Mouse (Mus musculus): Measurements from ENCODE around the gene Arg2. TPM values are rescaled to one million over a fixed set of nuclear protein-coding genes. Genes with fewer than 3 reads are reported as not detected.

Arg2 gene
- total RNA-seq, 2 experiments from 2014 or later: 2.2 to 2.3 TPM

DNA sequence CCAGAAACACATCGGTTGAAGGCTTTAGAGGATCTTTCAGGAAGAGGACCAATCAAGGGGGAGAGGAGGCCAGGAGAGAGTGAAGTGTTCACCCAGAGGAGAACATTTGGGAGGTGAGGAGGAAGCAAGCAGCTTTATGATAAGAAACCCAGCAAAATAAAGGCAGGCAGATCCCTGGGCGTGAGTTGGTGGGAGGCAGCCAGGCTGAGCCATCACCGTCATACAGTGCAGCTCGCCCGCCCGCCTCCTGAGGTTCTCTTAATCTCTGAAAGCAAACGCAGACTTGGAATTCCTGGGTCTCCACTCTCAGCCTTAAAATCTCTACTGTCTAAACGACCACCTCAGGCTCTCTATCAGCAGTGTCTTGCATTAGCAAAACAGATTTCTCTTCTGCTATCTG lies 4.1 kb downstream of the Arg2 start:
- no peak for TF ChIP-seq CTCF (IDR thresholded peaks at IDR 0.05)
- Histone ChIP-seq H3K27ac (no peak overlapping the region), H3K4me3 (no peak overlapping the region)
- intact Hi-C loops (cut with DNase I): no loop called here
- peak in 1 of 2 experiments; percentile 12 for DNase-seq (ENCODE audit: extremely low spot score in 1 of 2, low spot score in 2 of 2)

DNA sequence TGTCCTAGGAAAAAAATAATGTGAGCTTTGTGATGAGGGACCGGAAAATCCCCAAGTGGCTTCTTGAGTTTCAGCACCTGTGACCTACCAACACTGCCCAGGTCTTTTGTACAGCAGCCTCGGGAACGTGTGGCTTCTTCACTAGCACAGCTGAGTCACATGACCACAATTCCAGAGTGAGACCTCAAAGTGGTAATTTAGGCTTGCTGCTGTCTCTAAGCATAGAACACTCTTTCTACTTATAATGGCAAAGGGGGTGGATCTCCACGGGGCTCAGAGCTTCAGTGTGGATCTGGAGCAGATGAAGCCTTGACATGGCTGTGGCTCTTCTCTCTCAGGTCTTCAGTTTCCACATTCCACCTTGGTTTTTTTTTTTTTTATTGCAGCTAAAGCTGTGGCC lies 4.5 kb downstream of the Arg2 start:
- Histone ChIP-seq H3K4me3 (no peak overlapping the region), H3K27ac (no peak overlapping the region)
- no peak for TF ChIP-seq CTCF (IDR thresholded peaks at IDR 0.05)
- intact Hi-C loops (cut with DNase I): no loop called here
- DNase-seq (ENCODE audit: extremely low spot score in 1 of 2, low spot score in 2 of 2): no peak

DNA sequence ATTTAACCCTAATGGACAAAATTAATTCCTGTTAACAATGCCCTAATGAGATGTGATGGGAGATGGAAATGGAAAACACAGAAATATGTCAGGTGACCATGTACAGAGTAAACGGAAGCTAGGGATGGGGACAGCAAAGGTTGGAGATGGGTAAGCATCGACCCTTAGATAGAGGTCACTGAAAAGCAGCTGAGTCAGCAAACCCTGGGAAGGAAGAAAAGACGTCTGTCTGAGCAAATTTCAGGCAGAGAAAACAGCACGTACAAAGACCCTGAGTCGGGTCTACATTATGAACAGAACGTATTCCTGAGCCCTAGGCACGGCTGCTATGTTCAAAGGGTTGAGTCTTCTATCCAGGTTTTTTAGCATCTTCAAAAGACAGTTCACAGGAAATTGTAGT lies 6.4 kb downstream of the Arg2 start:
- no peak for TF ChIP-seq CTCF (IDR thresholded peaks at IDR 0.05)
- Histone ChIP-seq H3K27ac (no peak overlapping the region), H3K4me3 (no peak overlapping the region)
- DNase-seq (ENCODE audit: extremely low spot score in 1 of 2, low spot score in 2 of 2): no peak
- intact Hi-C loops (cut with DNase I): no loop called here

DNA sequence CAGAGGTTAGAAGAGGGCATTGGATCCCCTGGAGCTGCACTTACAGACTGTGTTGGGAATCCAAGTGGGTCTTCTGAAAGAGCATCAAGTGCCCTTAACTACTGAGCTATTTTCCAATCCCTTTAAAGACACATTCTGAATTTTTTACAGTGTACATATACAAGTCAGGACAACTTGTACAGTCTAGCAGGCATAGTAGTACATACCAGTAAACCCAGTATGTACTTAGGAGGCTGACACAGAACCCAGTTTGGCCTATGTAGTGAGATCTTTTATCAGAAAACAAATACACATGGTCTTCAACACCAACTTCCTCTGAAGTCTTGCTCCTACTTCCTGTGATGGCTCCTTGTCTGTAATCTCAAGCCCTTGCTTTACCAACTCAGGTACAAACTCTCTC lies 8.4 kb downstream of the Arg2 start:
- Histone ChIP-seq H3K27ac (no peak overlapping the region), H3K4me3 (no peak overlapping the region)
- no peak for TF ChIP-seq CTCF (IDR thresholded peaks at IDR 0.05)
- DNase-seq (ENCODE audit: extremely low spot score in 1 of 2, low spot score in 2 of 2): no peak
- intact Hi-C loops (cut with DNase I): no loop called here

DNA sequence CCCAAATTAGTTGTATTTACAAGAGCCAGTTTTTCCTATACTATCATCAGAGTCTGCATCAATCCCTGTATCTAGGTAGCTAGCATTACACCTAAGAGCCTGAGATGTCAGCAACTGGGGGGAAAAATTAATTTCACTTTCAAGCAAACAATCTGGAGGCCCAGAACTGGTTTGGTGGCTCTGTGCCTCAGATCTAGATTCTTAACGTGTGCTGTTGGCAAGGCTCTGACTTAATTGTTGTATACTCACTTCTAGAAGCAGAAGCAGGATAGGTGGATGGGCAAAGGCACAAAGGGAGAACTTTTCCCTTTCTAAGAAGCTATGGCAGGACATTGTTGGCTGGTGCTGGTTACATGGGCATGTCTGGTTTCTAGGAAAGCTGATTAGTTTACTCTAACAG lies 8.8 kb downstream of the Arg2 start:
- intact Hi-C loops (cut with DNase I): no loop called here
- DNase-seq (ENCODE audit: extremely low spot score in 1 of 2, low spot score in 2 of 2): no peak
- H3K4me3 ChIP-seq: no peak overlapping the region
- no peak overlapping the region for H3K27ac ChIP-seq
- no peak for TF ChIP-seq CTCF (IDR thresholded peaks at IDR 0.05)

DNA sequence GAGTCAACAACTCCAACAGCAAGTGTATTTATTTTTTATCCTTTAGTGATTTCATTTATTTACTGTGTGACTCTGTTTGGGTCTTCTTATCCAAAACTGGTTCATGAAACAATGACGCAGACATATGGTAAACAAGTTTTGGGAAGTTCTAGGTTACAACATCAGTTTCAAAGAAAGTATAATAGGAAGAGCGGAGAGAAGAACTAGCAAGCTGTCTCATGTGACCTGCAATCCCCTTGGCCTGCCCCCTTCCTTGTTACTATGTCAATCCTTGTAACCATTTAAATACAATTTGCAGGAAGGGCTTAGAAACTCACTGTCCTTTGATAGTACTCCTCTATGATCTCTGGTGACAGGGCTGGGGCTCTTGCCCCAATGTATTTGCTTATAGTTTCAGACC lies 10.2 kb downstream of the Arg2 start:
- H3K27ac ChIP-seq: no peak overlapping the region
- no peak for TF ChIP-seq CTCF (IDR thresholded peaks at IDR 0.05)
- DNase-seq (ENCODE audit: extremely low spot score in 1 of 2, low spot score in 2 of 2): no peak
- H3K4me3 ChIP-seq: no peak overlapping the region
- intact Hi-C loops (cut with DNase I): no loop called here

DNA sequence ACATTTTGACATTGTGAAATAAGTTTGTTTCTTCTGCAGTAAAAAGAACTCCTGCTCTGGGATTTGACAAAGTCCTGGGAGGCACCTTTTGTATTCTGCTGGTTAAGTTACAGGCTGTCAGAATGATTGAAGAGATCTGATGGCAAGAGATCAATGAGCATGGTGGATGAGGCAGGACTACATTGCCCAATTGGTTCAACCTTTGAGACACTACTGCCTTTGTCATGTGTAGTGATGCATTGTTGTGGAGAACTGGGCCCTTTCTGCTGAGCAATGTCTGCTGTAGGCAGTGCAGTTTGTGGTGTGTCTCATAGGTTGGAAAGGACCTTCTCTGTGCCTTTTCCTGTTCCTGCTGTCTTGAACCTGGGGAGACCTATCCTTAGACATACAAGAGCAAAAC lies 10.8 kb downstream of the Arg2 start:
- H3K4me3 ChIP-seq: no peak overlapping the region
- intact Hi-C loops (cut with DNase I): no loop called here
- TF ChIP-seq CTCF (IDR thresholded peaks at IDR 0.05): no peak
- no peak overlapping the region for H3K27ac ChIP-seq
- no peak for DNase-seq (ENCODE audit: extremely low spot score in 1 of 2, low spot score in 2 of 2)

DNA sequence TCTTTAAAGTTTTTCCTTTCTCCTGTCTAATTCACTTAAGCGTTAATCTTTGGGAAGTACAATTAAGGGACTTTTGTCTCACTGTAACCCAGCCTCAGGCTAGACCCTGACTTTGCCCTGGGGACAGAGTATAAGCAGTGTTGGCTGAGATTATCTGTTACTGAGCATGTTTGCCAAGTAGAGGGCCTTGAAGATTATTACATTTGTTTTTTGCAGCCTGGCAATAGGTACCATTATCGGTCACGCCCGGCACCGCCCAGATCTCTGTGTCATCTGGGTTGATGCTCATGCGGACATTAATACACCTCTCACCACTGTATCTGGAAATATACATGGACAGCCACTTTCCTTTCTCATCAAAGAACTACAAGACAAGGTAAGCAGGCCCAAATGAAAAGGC lies 19.1 kb downstream of the Arg2 start:
- no peak for DNase-seq (ENCODE audit: extremely low spot score in 1 of 2, low spot score in 2 of 2)
- H3K4me3 ChIP-seq: no peak overlapping the region
- intact Hi-C loops (cut with DNase I): no loop called here
- no peak overlapping the region for H3K27ac ChIP-seq
- no peak for TF ChIP-seq CTCF (IDR thresholded peaks at IDR 0.05)

DNA sequence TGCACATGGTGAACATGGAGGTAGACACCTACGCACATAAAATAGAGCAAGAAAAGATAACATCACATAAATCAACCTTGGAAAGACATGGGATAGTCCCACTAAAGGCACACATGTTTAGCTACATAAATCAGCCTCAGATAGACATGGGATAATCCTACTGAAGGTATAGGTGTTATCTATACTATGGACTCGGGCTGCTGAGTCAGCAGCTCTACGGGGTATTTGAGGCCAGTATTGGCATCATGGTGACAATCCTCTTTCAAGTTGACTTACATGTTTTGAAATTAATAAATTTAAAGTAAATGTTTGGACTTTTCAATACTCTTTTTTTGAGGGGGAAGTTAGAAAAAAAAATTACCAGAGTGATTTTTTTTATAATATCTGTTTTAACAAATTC lies 32.3 kb downstream of the Arg2 start:
- no peak for TF ChIP-seq CTCF (IDR thresholded peaks at IDR 0.05)
- H3K4me3 ChIP-seq: no peak overlapping the region
- intact Hi-C loops (cut with DNase I): no loop called here
- DNase-seq (ENCODE audit: extremely low spot score in 1 of 2, low spot score in 2 of 2): no peak
- H3K27ac ChIP-seq: no peak overlapping the region

DNA sequence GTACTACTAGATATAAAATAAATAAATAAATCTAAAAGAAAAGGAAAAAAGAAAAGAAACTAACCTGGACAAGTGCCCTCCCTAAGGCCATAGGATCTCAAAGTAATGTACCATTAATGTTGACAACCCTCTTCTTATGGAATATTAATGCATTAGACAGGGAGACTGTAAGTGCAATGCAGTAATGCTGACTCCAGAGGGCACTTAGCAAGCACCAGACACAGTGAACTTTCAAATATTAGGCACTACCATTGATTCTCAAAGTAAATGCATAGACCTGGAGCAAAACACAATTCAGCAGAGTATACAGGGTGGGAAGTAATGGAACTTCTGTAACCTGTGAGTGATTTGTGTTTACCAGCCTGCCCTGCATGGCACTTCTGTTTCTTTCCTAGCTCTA lies 38.6 kb downstream of the Arg2 start:
- no peak overlapping the region for H3K27ac ChIP-seq
- intact Hi-C loops (cut with DNase I): no loop called here
- no peak; the same call in none of the 2 replicates for TF ChIP-seq CTCF (IDR thresholded peaks at IDR 0.05)

DNA sequence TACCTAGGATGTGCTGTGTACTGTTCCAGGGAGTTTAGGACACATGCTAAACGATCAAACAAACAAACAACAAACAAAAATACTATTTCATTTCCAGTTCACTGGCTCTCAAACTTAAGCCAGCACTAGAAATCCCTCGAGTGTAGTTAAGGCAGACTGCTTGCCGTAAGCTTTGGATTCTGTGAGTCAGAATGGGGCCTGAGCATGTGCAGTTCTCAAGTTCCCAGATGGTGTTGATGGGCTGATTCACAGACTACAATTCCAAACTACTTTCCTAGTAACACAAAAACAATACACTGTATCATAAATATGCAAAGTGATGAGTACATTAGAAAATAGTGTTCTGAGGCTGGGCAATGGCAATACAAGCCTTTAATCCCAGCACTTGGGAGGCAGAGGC lies 39.8 kb downstream of the Arg2 start:
- no peak for TF ChIP-seq CTCF (IDR thresholded peaks at IDR 0.05)

More for the DNA sequence above, 38.6 kb downstream of the Arg2 start:
- no peak overlapping the region for H3K4me3 ChIP-seq
- DNase-seq (ENCODE audit: extremely low spot score in 1 of 2, low spot score in 2 of 2): no peak

DNA sequence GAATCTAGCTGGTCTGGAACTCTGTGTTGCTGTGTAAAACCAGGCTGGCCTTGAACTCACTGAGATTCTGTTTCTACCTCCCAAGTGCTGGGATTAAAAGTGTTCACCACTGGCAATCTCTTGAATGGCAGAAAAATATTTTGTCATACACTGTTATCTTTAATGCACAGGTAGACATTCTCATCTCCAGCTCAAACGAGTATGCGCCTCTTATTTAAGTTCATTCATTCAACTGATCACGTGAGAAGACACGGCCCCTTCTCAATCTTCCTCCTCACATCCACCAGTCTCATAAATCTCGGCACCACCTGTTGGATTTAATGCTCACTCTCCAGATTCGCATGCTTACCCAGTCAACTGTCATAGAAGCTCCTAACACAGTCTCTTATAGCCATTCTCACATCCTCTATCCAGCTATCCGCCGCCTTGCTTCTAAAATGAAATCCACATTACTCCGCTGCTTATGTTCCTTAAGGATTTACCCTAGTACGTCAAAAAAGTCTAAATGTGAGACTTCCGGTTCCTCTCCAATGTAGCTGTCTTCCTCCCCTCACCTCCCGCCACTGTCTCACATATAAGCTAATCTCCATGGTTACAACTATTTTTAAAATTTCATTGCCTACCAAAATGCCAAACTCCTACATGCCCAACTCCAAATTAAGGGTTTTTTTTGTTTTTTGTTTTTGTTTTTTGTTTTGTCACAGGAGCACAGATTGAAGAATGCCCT lies 40.9 kb downstream of the Arg2 start:
- DNase-seq (ENCODE audit: extremely low spot score in 1 of 2, low spot score in 2 of 2): no peak
- Histone ChIP-seq H3K27ac (peak overlapping the region; percentile 100), H3K4me3 (peak overlapping the region; percentile 75)
- intact Hi-C loops (cut with DNase I): no loop called here
- no peak for TF ChIP-seq CTCF (IDR thresholded peaks at IDR 0.05)

More for the DNA sequence above, 39.8 kb downstream of the Arg2 start:
- H3K4me3 ChIP-seq: no peak overlapping the region; the same call in 1 of the 2 replicates
- peak in 1 of 2 experiments; percentile 14 for DNase-seq (ENCODE audit: extremely low spot score in 1 of 2, low spot score in 2 of 2)
- no peak overlapping the region for H3K27ac ChIP-seq
- intact Hi-C loops (cut with DNase I): no loop called here

All from left cerebral cortex, adult 2 months (tissue).